Mouse (Mus musculus) stomach, embryonic 15.5 days (tissue): Measurements from ENCODE around the gene Dtl. TPM values are rescaled to one million over a fixed set of nuclear protein-coding genes. Genes with fewer than 3 reads are reported as not detected.
"Not testable (repeated sequence)": the region's sequence is repeated elsewhere in the genome, so short reads cannot be mapped to it uniquely, and the experiment has no call there.

Source experiments
- ATAC-seq: fragments of 200-750 bp; cut with Nextera tagmentation; 2 replicates; pipeline ENCODE4 v1.8.0; 2017; ENCODE audit warnings: low read depth, moderate number of reproducible peaks, moderate TSS enrichment; ENCODE audit not compliant: insufficient read depth, low FRiP score
- H3K27ac ChIP-seq: fragments of 300-500 bp; sonication (generic); 2 replicates; pipeline ENCODE4 v1.5.1; 2015; ENCODE audit warnings: mild to moderate bottlenecking, inconsistent platforms
- H3K27me3 ChIP-seq: fragments of 300-500 bp; sonication (generic); replicated peaks from 2 replicates; pipeline ENCODE4 v1.6.1; 2015; ENCODE audit warnings: inconsistent platforms
- H3K36me3 ChIP-seq: fragments of 300-500 bp; sonication (generic); 2 replicates; pipeline ENCODE4 v1.6.1; 2015; ENCODE audit warnings: inconsistent platforms
- H3K4me1 ChIP-seq: fragments of 300-500 bp; sonication (generic); 2 replicates; pipeline ENCODE4 v1.6.1; 2015; ENCODE audit warnings: inconsistent platforms
- H3K4me2 ChIP-seq: fragments of 300-500 bp; sonication (generic); 2 replicates; pipeline ENCODE4 v1.6.1; 2015; ENCODE audit warnings: mild to moderate bottlenecking, inconsistent platforms
- H3K4me3 ChIP-seq: fragments of 300-500 bp; sonication (generic); replicated peaks from 2 replicates; pipeline ENCODE4 v1.5.1; 2015; ENCODE audit warnings: inconsistent platforms
- H3K9ac ChIP-seq: fragments of 300-500 bp; sonication (generic); 2 replicates; pipeline ENCODE4 v1.6.1; 2015; ENCODE audit warnings: inconsistent platforms
- H3K9me3 ChIP-seq: fragments of 300-500 bp; sonication (generic); 2 replicates; pipeline ENCODE4 v1.6.1; 2016; ENCODE audit warnings: inconsistent platforms
- WGBS: fragments of 180-500 bp; shearing (Covaris S2); methylation state at CpG from one replicate; pipeline ENCODE4 v1.1.7; 2015; 5-methylcytosine and 5-hydroxymethylcytosine counted together
- polyA plus RNA-seq: library from polyadenylated mRNA; unstranded; fragments of >200 nt; fragmentation: Nextera tagmentation; extraction: Ambion mirVana; gene quantifications from 2 replicates; pipeline ENCODE4 v1.2.1, GENCODE M21; 2015

Gene Dtl
- polyA plus RNA-seq, 1 experiment from 2014 or later, result 41.8 TPM

DNA sequence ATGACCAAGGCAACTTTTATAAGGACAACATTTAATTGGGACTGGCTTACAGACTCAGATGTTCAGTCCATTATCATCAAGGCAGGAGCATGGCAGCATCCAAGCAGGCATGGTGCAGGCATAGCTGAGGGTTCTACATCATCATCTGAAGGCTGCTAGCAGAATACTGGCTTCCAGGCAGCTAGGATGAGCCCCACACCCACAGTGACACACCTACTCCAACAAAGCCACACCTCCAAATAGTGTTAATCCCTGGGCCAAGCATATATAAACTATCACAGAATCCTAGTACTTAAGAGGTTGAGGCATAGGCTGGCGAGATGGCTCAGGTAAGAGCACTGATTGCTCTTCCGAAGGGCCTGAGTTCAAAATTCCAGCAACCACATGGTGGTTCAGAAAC is 59.0 kb downstream of the Dtl start:
- H3K4me1 ChIP-seq, H3K4me3 ChIP-seq, H3K36me3 ChIP-seq, H3K9me3 ChIP-seq, H3K27ac ChIP-seq, H3K4me2 ChIP-seq, H3K27me3 ChIP-seq, ATAC-seq, H3K9ac ChIP-seq: not testable (repeated sequence)
- 76% methylated on average over 2 of the region's 2 CpGs for WGBS

DNA sequence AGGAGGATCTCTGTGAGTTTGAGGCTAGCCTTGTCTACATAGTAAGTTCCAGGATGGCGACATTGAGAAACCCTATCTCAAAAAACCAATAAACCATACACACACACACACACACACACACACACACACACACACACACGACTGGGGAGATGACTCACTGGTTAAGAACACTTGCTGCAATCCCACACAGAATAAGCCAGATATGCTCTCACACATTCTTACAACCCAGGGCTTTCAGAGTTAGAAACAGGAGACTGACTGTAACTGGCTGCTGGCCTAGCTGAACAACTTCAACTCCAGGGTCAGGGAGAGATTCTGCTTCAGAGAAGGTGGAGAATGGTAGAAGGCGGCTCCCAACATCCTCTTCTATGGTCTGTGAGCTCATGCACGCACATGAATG is 62.1 kb downstream of the Dtl start:
- Histone ChIP-seq H3K4me1 (no peaks in the 10 kb centered on the region), H3K4me2 (no peak overlapping the region), H3K27me3 (no peaks in the 10 kb centered on the region), H3K27ac (no peak overlapping the region), H3K36me3 (no peaks in the 10 kb centered on the region), H3K9me3 (no peaks in the 10 kb centered on the region), H3K4me3 (no peak overlapping the region), H3K9ac (no peak overlapping the region)
- WGBS, result 81% methylated on average over 4 of the region's 4 CpGs
- no peak for ATAC-seq

DNA sequence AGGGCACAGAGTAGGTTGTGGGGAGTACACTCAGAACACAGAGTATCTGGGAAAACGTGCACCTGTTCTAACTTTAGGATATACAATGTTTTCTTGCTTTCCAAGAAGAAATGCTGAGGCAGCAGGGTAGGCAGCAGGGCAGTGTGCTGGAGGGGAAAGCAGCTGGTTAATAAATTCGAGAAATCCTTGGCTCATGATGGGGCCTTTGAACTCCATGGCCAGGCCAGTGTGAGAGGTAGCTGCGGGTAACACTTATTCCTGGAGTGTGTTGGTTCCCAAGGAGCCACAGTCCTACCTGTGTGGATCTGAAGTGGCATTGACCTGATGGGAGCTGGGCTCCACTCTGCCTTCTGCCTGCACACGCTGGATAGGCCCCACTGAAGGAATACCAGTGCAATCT is 63.0 kb downstream of the Dtl start:
- ATAC-seq, result no peak
- Histone ChIP-seq H3K9me3 (no peaks in the 10 kb centered on the region), H3K4me3 (no peak overlapping the region), H3K27me3 (no peaks in the 10 kb centered on the region), H3K27ac (no peak overlapping the region), H3K9ac (no peak overlapping the region), H3K4me2 (no peak overlapping the region), H3K4me1 (no peaks in the 10 kb centered on the region), H3K36me3 (no peaks in the 10 kb centered on the region)
- WGBS, result 75% methylated on average over 4 of the region's 4 CpGs

- Histone ChIP-seq H3K36me3 (no peaks in the 10 kb centered on the region), H3K9me3 (no peaks in the 10 kb centered on the region), H3K9ac (no peak overlapping the region), H3K4me1 (peaks cover 5% of the 10 kb centered on the region; the same call in 1 of the 2 replicates), H3K4me3 (no peak overlapping the region), H3K4me2 (no peak overlapping the region), H3K27me3 (no peaks in the 10 kb centered on the region), H3K27ac (no peak overlapping the region)
- ATAC-seq, result no peak
- WGBS, result 82% methylated on average over 8 of the region's 8 CpGs
Observed at GRCm38 (mm10) chr1:191511503-191511902, 63.8 kb downstream of the Dtl start.

- Histone ChIP-seq H3K9ac (no peak overlapping the region), H3K4me3 (no peak overlapping the region), H3K9me3 (no peaks in the 10 kb centered on the region), H3K4me2 (no peak overlapping the region), H3K27ac (no peak overlapping the region), H3K27me3 (no peaks in the 10 kb centered on the region), H3K36me3 (no peaks in the 10 kb centered on the region), H3K4me1 (peaks cover 5% of the 10 kb centered on the region; the same call in 1 of the 2 replicates)
- ATAC-seq, result no peak
- 70% methylated on average over 3 of the region's 3 CpGs for WGBS
Observed at GRCm38 (mm10) chr1:191509865-191510264, 65.5 kb downstream of the Dtl start.

- H3K36me3 ChIP-seq, result no peaks in the 10 kb centered on the region
- H3K9ac ChIP-seq, result no peak overlapping the region
- WGBS, result 77% methylated on average over 6 of the region's 6 CpGs
- H3K27ac ChIP-seq, result no peak overlapping the region
- no peak overlapping the region for H3K4me3 ChIP-seq
- H3K9me3 ChIP-seq, result no peaks in the 10 kb centered on the region
- H3K4me1 ChIP-seq, result peaks cover 5% of the 10 kb centered on the region; the same call in 1 of the 2 replicates
- no peak for ATAC-seq
- H3K27me3 ChIP-seq, result no peaks in the 10 kb centered on the region
- H3K4me2 ChIP-seq, result no peak overlapping the region
Observed at GRCm38 (mm10) chr1:191509131-191509530, 66.2 kb downstream of the Dtl start.

DNA sequence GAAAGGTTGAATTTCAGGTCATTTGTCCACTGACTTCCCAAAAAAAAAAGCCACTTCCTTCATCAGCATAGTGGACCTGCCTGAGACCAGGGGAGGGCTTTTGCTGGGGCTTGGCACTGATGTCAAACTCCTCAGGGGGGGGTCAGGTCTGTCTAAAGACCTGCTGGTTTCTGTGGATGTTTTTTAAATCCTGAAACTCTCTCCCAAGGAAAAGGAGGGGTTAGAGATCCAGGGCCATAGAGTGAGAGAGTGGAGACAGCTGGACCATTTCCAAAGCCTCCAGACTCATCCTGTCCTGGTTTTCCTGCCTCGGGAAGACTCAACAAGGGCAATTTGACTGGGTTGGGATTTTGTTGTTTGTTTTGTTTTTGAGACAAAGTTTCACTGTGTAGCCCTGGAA is 68.6 kb downstream of the Dtl start:
- ATAC-seq, result no peak
- Histone ChIP-seq H3K27me3 (no peaks in the 10 kb centered on the region), H3K4me3 (no peak overlapping the region), H3K4me1 (peaks cover 5% of the 10 kb centered on the region; the same call in 1 of the 2 replicates), H3K9ac (no peak overlapping the region), H3K27ac (no peak overlapping the region), H3K4me2 (no peak overlapping the region), H3K9me3 (no peaks in the 10 kb centered on the region), H3K36me3 (no peaks in the 10 kb centered on the region)
- 28% methylated on average over 1 of the region's 1 CpGs for WGBS

DNA sequence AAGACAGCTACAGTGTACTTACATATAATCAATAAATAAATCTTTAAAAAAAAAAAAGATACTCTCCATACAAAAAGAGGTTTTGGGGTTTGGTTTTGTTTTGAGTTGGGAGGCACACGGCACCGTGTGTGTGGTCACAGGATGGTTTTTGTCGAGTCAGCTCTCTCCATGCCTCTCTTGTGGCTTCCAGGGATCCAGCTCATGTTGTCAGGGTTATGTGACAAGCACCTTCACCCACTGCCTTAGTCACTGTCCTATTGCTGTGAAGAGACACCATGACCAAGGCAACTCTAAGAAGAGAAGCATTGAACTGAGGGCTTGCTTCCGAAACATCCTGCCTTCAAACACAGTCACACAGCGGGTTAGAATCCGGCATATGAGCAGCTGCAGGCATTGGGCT is 75.7 kb downstream of the Dtl start:
- no peak for ATAC-seq
- Histone ChIP-seq H3K9me3 (no peaks in the 10 kb centered on the region), H3K4me2 (no peak overlapping the region), H3K27ac (no peak overlapping the region), H3K4me1 (peaks cover 5% of the 10 kb centered on the region), H3K4me3 (no peak overlapping the region), H3K9ac (no peak overlapping the region), H3K27me3 (no peaks in the 10 kb centered on the region), H3K36me3 (no peaks in the 10 kb centered on the region)
- WGBS, result 92% methylated on average over 6 of the region's 6 CpGs

- no peak for ATAC-seq
Observed at GRCm38 (mm10) chr1:191498271-191498955, 76.9 kb downstream of the Dtl start.

DNA sequence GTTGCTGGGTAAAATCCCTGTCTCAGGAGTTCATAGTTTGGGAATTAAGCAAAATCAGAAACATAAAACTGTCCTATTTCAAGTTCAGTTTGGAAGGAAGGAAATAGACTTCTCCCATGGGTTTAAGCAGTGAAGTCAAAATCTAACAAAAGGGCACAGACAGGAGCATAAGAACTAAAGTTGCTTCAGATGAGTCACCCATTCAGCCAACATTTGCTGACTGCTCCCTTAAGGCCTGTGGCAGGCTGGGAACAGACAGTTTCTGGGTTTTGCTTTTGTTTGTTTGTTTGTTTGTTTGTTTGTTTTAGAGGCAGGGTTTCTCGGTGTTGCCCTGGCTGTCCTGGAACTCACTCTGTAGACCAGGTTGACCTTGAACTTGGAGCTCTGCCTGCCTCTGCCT is 78.7 kb downstream of the Dtl start:
- Histone ChIP-seq H3K9me3 (no peaks in the 10 kb centered on the region), H3K4me1 (peaks cover 10% of the 10 kb centered on the region), H3K27me3 (no peaks in the 10 kb centered on the region), H3K4me2 (no peak overlapping the region), H3K27ac (no peak overlapping the region), H3K4me3 (no peak overlapping the region), H3K9ac (no peak overlapping the region), H3K36me3 (no peaks in the 10 kb centered on the region)
- WGBS, result 74% methylated on average over 1 of the region's 1 CpGs
- no peak for ATAC-seq

More at GRCm38 (mm10) chr1:191498271-191498955, 76.9 kb downstream of the Dtl start:
- no peak overlapping the region; the same call in 1 of the 2 replicates for H3K27ac ChIP-seq
- 72% methylated on average over 14 of the region's 14 CpGs for WGBS
- H3K27me3 ChIP-seq, result no peaks in the 10 kb centered on the region
- H3K36me3 ChIP-seq, result no peaks in the 10 kb centered on the region
- no peak overlapping the region for H3K9ac ChIP-seq
- H3K9me3 ChIP-seq, result no peaks in the 10 kb centered on the region
- H3K4me3 ChIP-seq, result no peak overlapping the region
- H3K4me1 ChIP-seq, result peaks cover 10% of the 10 kb centered on the region
- H3K4me2 ChIP-seq, result no peak overlapping the region

GRCm38 (mm10) chr1:191495051-191495467 is 80.3 kb downstream of the Dtl start:
- no peaks in the 10 kb centered on the region for H3K9me3 ChIP-seq
- H3K9ac ChIP-seq, result no peak overlapping the region
- no peak overlapping the region for H3K27ac ChIP-seq
- H3K4me2 ChIP-seq, result 0 out of 2 replicates have a peak overlapping the region, but pooled peaks have one; percentile 25
- no peaks in the 10 kb centered on the region for H3K27me3 ChIP-seq
- no peaks in the 10 kb centered on the region for H3K36me3 ChIP-seq
- no peak for ATAC-seq
- 46% methylated on average over 10 of the region's 10 CpGs for whole genome bisulfite sequencing
- H3K4me3 ChIP-seq, result no peak overlapping the region
- H3K4me1 ChIP-seq, result peaks cover 10% of the 10 kb centered on the region

DNA sequence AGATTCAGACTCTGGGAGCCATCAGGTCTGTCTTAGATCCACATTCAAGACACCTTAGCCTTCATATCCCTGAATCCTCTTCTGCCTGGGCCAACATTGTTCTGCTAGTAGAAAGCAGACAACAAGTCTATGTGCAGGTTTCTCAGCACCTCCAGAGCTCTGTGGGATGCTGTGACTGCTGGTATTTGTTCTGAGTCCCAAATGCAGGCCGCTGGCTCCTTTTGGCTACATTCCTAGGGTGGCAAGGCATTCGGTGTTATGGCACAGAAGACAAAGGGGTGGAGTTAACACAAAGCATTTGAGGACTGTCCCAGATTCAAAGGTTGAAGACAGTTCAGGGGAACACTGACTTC is 81.1 kb downstream of the Dtl start:
- H3K9me3 ChIP-seq, result no peaks in the 10 kb centered on the region
- no peaks in the 10 kb centered on the region for H3K36me3 ChIP-seq
- ATAC-seq, result no peak
- H3K4me1 ChIP-seq, result peaks cover 10% of the 10 kb centered on the region
- WGBS, result 72% methylated on average over 2 of the region's 2 CpGs
- peak overlapping the region; percentile 41; the same call in 1 of the 2 replicates for H3K27ac ChIP-seq
- no peaks in the 10 kb centered on the region for H3K27me3 ChIP-seq
- no peak overlapping the region for H3K4me2 ChIP-seq
- H3K4me3 ChIP-seq, result no peak overlapping the region
- no peak overlapping the region for H3K9ac ChIP-seq
